Mouse (Mus musculus) brain, embryonic 18.5 days (tissue): Measurements from ENCODE around the gene Draxin.

ENCODE experiments used
- DNase-seq: peaks from one replicate; pipeline ENCODE4 v3.0.0-alpha.2; 2012; ENCODE audit warnings: low read depth, low spot score

Gene Draxin

GRCm38 (mm10) chr4:148083176-148083899 is 47.2 kb downstream of the Draxin start:
- DNase-seq: no peak

GRCm38 (mm10) chr4:148082257-148083044 is 48.0 kb downstream of the Draxin start:
- DNase-seq: no peak

GRCm38 (mm10) chr4:148081201-148081600 is 49.3 kb downstream of the Draxin start:
- no peak for DNase-seq

- DNase-seq: no peak
Observed at GRCm38 (mm10) chr4:148080597-148080973, 49.9 kb downstream of the Draxin start.

GRCm38 (mm10) chr4:148079944-148080596 is 50.4 kb downstream of the Draxin start:
- DNase-seq: no peak

- no peak for DNase-seq
Observed at GRCm38 (mm10) chr4:148079212-148079611, 51.3 kb downstream of the Draxin start.

- DNase-seq: no peak
Observed at GRCm38 (mm10) chr4:148075881-148076280, 54.6 kb downstream of the Draxin start.

- no peak for DNase-seq
Observed at GRCm38 (mm10) chr4:148075259-148075658, 55.2 kb downstream of the Draxin start.

- DNase-seq: no peak
Observed at GRCm38 (mm10) chr4:148074521-148075189, 55.8 kb downstream of the Draxin start.

- DNase-seq: no peak
Observed at GRCm38 (mm10) chr4:148071508-148071907, 59.0 kb downstream of the Draxin start.

GRCm38 (mm10) chr4:148069602-148070218 is 60.8 kb downstream of the Draxin start:
- no peak for DNase-seq

- DNase-seq: no peak
Observed at GRCm38 (mm10) chr4:148067346-148067745, 63.2 kb downstream of the Draxin start.

- no peak for DNase-seq
Observed at GRCm38 (mm10) chr4:148066401-148066744, 64.1 kb downstream of the Draxin start.

GRCm38 (mm10) chr4:148065702-148066400 is 64.6 kb downstream of the Draxin start:
- no peak for DNase-seq

GRCm38 (mm10) chr4:148061086-148061480 is 69.4 kb downstream of the Draxin start:
- no peak for DNase-seq

- DNase-seq: no peak
Observed at GRCm38 (mm10) chr4:148060120-148061085, 70.1 kb downstream of the Draxin start.

- no peak for DNase-seq
Observed at GRCm38 (mm10) chr4:148058993-148059392, 71.5 kb downstream of the Draxin start.

- DNase-seq: no peak
Observed at GRCm38 (mm10) chr4:148058218-148058819, 72.2 kb downstream of the Draxin start.

GRCm38 (mm10) chr4:148057661-148058209 is 72.8 kb downstream of the Draxin start:
- no peak for DNase-seq
